Mouse (Mus musculus) R1 (cell line): ENCODE data around the gene Ttll9.

Experiments
- DNase-seq: peaks from one replicate; pipeline ENCODE4 v3.0.0-alpha.2; 2018; ENCODE audit warnings: low read depth, low spot score

The Ttll9 gene

DNA sequence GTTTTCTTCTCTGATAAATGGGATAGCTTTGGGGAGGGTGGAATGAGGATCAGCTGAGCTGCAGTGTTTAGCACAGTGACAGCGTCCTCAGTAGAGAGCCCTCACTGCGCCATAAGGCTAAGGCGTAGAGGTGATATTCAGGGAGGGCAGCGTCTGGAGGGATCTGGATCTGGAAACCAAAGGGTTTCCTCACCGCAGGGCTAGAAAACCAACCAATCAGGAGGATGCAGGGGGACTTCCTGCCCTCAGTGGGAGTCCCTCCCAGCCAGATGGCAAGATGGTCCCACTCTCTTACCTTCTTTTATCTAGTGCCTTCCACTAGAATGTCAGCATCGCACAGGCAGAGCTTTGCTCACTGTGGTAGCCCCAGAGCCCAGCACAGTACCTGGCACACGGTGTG, 20.5 kb upstream of the Ttll9 start:
- no peak for DNase-seq

- DNase-seq: no peak
These were observed 19.3 kb upstream of the Ttll9 start for GRCm38 (mm10) chr2:152942898-152943515.

GRCm38 (mm10) chr2:152943568-152943967, 18.7 kb upstream of the Ttll9 start:
- DNase-seq: no peak

DNA sequence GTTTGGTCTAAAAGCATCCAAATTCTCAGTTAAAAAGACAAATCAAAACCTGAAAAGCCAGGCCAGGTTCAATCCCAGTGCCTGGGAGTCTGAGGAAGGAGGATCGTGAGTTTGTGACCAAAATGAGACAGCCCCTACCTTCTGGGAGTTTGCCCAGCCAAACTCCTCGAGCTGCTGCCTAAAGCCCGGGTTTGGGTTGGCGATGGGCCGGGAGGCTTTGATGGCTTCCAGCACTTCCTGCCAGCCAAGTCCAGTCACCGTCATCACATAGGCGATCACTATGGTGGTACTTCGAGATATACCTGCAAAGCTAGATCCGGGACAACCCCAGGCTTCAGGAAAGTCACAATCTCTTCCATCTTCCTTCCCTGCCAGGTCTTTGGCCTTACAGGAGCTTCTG, 18.3 kb upstream of the Ttll9 start:
- DNase-seq: no peak

DNA sequence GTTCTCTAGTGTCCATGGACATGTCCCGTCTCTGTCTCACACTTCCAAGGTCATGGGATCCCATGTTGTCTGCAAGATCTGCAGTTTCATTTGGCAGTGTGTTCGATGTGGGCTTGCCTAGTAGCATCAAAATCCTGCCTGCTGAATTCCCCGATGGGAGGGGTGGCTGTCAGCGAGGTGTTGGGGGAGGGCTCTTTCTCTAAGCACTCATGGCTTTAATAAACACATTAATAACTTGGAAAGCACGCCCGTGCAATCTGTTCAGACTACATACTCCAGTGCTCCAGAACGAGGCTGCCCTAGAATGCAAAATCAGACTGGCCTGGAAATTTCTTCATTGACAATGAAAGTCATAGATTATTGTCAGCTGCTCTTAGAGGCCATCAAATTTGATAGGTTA, 15.2 kb upstream of the Ttll9 start:
- no peak for DNase-seq

- DNase-seq: no peak
These were observed 13.8 kb upstream of the Ttll9 start for GRCm38 (mm10) chr2:152948438-152949020.

DNA sequence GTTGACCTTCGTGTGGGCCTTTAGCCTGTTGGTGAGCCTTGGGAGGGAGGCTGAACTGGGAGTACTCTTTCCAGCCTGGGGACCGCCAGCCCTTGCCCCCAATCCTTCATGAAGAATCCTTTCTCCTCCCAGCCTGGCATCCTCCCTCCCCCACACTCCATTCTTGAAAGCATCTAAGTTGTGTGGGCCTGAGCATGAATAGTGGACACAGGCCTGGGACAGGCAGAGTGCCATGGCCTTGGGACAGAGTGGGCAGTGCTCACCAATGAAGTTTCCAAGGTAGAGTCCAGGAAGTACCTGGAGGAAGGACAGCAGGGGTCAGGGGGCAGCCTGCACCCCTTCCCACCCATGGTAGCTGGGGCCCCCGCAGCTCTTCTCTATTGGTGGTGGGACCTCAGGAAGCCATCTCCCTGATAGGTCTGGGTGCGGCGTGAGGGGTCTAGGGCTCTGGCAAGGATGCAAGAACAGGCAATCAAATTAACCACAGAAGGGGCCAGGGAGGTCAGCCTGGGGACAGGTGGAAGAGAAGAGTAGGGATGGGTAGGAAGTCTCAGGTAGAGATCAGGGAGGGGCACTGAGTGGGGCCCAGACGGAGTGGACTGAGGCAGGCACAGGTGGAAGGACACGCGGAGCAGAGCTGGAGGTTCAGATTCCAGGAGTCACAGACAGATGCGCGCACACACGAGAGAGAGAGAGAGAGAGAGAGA, 11.8 kb upstream of the Ttll9 start:
- DNase-seq: no peak

DNA sequence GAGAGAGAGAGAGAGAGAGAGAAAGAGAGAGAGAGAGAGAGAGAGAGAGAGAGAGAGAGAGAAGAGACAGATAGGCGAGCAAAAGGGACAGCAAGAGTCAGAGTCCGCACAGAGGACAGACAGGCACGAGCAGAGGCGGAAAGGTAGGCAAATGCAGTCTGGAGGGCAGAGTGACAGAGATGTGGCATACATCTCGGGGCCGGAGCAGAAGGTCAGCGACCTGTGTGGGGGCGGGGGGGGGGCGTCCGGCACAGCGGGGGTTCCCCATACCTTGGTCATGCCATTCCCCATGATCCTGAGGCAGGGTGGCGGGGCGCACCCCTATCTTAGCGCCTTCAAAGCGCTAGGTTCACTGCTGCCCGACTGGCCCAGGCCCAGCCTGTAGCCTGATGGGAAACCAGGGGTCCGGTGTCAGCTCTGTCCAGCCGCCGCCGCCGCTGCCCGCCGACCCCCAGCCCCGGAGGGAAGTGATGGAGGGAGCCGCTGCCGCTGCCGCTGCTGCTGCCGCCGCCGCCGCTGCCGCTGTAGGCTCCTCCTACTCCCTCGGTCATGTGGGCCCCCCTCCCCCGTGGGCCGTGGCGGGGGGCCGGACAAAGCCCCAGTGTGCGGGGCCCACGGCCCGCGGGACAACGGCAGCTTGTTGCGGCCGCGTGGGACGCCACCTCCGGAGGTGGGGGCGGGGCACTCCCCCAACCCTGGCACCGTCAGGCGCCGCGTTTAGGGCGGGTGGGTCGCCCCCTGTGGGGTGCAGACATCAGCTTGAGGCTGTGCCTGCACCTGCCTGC, 11.0 kb upstream of the Ttll9 start, which contains the start of gene Dusp15:
TSS of gene Dusp15 (minus strand) at position 634 of the 785 bp plus-strand sequence.
- DNase-seq: peak; percentile 27

GRCm38 (mm10) chr2:152951850-152952720, 10.2 kb upstream of the Ttll9 start:
- DNase-seq: no peak

DNA sequence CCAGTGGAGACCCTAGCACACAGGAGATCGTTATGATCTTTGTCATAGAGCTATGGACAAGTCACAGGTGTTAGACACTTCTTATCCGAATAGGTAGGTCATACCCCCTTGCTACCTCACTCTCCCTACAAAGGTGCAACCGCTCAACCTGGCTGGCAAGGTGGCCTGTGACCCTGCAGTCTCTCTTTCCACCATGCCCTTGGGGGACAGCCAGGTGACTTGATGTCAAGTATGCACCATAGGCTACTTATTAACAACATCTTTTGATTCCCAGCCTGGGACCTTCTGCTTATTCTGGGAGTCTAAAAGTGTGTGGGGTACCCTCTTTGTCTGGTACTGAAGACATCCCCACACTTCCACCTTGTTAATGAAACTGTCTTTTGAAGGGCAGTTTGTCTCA, 4.2 kb upstream of the Ttll9 start:
- no peak for DNase-seq

- DNase-seq: no peak
These were observed 3.3 kb downstream of the Ttll9 start for GRCm38 (mm10) chr2:152965555-152965954.

DNA sequence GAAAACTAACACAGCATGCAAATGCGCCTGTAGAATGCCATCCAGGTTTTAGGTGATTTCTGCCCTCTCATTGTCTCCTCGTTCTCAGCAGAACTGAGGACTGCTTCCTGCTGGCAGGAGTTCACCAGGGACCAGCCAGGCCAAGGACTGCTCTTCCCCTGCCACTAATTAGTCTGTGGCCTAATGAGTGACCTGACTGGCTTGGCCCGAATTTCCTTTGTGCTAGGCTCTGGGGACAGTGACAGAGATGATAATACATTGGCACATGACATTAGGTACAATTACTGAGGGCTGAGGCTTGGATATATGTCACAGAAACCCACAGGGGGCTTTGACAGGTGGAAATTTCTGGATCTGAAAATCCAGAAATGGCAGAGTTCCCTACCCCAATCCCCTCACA, 14.7 kb downstream of the Ttll9 start:
- DNase-seq: no peak

GRCm38 (mm10) chr2:152985582-152985981, 23.3 kb downstream of the Ttll9 start:
- no peak for DNase-seq

GRCm38 (mm10) chr2:152991529-152991928, 29.2 kb downstream of the Ttll9 start:
- DNase-seq: no peak

DNA sequence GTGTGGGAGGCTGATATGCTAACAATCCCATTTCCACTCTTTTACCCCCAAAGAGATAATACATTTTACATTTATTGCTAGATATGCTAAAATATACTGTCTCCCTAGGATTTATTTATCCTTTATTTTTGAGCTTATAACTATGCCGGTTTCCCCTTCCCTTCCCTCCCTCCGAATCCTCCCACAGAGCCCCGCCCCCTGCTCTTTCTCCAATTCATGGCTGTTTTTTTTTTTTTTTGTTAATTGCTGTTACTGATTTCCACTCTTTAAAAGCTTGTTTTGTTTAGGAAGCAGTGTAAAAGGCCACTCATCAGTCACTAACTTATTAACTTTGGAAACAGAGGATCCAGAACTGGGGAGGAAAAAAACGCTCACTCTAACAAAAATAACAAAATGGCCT, 34.8 kb downstream of the Ttll9 start:
- DNase-seq: no peak

DNA sequence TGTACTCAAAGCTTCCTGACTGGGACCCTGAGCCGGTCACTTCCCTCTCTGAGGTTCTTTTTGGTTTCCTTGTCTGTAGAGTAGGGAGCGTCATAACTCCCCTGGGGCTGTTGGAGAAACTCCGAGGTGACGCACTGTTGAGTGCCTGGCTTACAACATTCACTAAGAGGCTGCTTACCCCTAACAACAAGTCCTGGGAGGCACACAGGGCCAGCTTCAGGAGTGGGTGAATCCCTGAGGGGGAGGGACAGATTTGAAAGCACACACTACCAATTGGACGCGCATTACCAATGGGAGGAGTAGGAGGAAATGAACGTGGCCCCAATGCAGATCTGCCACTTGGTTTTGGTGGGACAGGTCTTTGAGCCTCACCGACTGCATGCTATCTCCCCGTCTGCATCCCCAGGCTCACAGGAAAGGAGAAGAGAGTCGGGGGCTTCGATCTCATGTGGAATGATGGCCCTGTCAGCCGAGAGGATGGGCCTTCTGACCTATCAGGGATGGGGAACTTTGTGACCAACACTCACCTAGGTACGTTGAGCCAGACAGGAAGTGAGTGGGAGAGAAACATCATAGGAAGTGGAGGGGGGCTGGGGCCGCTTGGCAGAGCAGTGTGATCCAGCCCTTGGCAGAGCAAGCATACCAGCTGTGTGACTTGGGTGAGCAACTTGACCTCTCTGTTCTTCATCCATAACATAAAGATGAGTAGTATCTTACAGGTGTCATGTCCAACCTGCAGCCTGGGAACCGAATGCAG, 40.4 kb downstream of the Ttll9 start:
- DNase-seq: no peak

DNA sequence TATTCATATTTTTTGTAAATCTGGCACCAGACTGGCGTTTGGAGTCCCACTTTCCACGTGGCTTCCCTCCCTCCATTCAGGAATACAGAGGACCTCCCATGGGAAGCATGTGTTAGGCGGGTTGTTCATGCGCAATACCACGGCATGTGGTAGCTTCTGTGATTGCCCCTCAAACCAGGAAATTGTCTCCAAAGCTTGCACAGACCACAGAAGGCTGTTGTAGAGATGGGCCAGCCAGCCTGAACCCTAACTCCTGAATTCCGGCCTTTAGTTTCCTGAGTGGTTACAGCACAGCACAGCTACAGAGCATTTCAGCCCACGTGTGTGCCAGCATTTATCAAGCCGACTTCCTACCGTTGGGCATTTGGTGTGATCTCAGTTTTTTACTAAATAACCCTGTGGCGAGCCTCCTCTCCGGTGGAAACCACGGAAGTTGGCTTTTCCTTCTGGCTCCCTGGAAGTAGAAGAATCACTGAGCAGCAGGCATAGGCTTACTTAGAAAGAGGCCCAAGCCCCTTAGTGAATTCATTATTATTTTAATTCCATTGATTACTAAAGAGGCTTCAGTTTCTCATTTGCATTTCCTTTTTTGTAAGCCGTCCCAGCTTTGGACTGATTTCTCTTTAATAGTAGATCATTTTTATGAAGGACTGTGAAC, 41.5 kb downstream of the Ttll9 start:
- no peak for DNase-seq

- DNase-seq: no peak
These were observed 43.7 kb downstream of the Ttll9 start for GRCm38 (mm10) chr2:153005981-153006380.

DNA sequence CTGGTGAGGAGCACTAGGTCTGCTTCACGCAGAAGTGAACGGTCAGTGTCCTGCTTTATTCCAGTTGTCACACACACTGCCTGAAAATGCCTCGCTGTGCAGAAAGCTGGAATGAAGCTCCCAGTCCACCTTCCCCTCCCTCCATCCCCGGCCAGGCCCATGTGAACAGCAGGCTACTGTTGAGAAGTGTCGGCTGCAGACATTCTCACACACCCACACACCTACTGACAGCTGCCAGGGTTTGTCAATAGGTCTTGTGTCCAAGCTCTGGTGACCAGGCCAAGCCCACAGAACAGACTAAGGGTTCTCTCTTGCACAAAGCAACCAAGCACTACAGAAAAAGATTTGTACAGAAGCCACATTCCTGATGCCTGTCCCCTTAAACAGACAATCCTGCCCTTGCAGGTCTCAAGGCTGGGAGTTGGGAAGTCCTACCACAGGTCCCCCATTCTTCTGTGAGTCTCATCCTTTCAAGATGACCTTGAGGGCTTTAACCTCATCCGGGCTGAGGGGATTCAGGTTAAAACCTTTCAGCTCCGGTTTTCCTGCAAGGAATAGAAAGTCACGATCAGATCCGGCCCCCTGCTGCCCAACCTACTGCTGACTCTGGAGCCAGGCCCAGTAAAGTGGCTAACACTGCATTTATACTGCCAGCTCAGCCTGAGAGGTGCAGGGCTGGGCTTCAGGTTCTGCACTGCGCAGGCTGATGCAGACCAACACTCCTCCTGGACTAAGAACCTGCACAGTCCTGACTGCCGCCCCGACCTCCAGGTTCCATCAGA, 47.1 kb downstream of the Ttll9 start:
- peak; percentile 91 for DNase-seq
